Mouse (Mus musculus) right cerebral cortex, postnatal 36 days (tissue): Measurements from ENCODE around the gene Rftn2.
"Not testable (repeated sequence)": the region's sequence is repeated elsewhere in the genome, so short reads cannot be mapped to it uniquely, and the experiment has no call there.

Experiments used
- DNase-seq, 2 experiments: peaks; one replicate each; pipeline ENCODE4 v3.0.0; 2022; ENCODE audit warnings: low spot score in 2 of 2, mixed read lengths in 1 of 2

The Rftn2 gene

GRCm38 (mm10) chr1:55124136-55124535 is 102.4 kb downstream of the Rftn2 start:
- DNase-seq = not testable (repeated sequence)

GRCm38 (mm10) chr1:55123561-55123960 is 103.0 kb downstream of the Rftn2 start:
- DNase-seq = no peak

GRCm38 (mm10) chr1:55123046-55123445 is 103.5 kb downstream of the Rftn2 start:
- DNase-seq = no peak
